In the genomic region with DNA sequence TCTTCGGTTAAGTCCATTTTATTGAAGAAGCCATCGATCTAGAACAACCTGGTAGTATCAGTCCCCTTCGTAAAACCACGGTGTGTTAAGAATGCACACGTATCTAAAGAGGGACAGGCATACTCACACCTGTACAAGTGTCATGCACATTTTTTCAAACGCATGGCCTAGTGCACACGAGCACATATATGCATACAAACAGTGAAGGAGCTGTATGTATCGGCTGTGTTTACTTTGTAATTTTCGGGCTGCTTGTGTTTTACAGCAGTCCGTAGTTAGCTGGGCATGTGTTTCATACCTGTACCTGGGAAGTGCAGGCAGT, we compare ENCODE assay signal across 8 mouse cellular contexts. TPM values are rescaled to one million over a fixed set of nuclear protein-coding genes. Genes with fewer than 3 reads are reported as not detected.
DNase-seq lines count a peak whose midpoint lies in the region; ATAC-seq and TF ChIP-seq lines count a peak whose summit lies in the region.

No protein-coding gene starts in this region.

- H3K9me3 ChIP-seq in embryonic facial prominence, embryonic 14.5 days (ENCODE audit: control insufficient read depth, low read length): no peaks in the 10 kb centered on the region
- H3K9me3 ChIP-seq in intestine, postnatal 0 days (ENCODE audit: control insufficient read depth): no peaks in the 10 kb centered on the region
- H3K9me3 ChIP-seq in neural tube, embryonic 14.5 days (ENCODE audit: control insufficient read depth, low read length): no peaks in the 10 kb centered on the region

- peak overlapping the region; percentile 12 for H3K4me3 ChIP-seq in liver, adult 2 months (ENCODE audit: insufficient read depth, low read depth, low read length)
- H3K4me3 ChIP-seq in embryonic facial prominence, embryonic 14.5 days (ENCODE audit: low read depth, low read length): peak overlapping the region; percentile 41
- peak overlapping the region; percentile 18 for H3K4me3 ChIP-seq in intestine, postnatal 0 days (ENCODE audit: low read depth, low read length)
- peak overlapping the region; percentile 39 for H3K4me3 ChIP-seq in neural tube, embryonic 14.5 days (ENCODE audit: low read depth, low read length)

- no peaks in the 10 kb centered on the region; the same call in 1 of the 2 replicates for H3K36me3 ChIP-seq in liver, adult 2 months (ENCODE audit: control insufficient read depth, insufficient read depth, low read length)
- H3K36me3 ChIP-seq in embryonic facial prominence, embryonic 14.5 days (ENCODE audit: control insufficient read depth, insufficient read depth, low read length): peaks cover 11% of the 10 kb centered on the region
- H3K36me3 ChIP-seq in intestine, postnatal 0 days (ENCODE audit: control insufficient read depth, insufficient read depth): peaks cover 11% of the 10 kb centered on the region; the same call in 1 of the 2 replicates
- peaks cover 6% of the 10 kb centered on the region for H3K36me3 ChIP-seq in neural tube, embryonic 14.5 days (ENCODE audit: control insufficient read depth, insufficient read depth, low read length)

- no peak for TF ChIP-seq POLR2A in liver, adult 2 months (IDR thresholded peaks at IDR 0.05; ENCODE audit: extremely low read depth, insufficient read depth, low read length)

- H3K27ac ChIP-seq in liver, adult 2 months (replicated peaks; ENCODE audit: insufficient read depth, low read depth, low read length): peak overlapping the region; percentile 61
- H3K27ac ChIP-seq in embryonic facial prominence, embryonic 14.5 days (replicated peaks; ENCODE audit: low read depth, low read length): peak overlapping the region; percentile 88
- peak overlapping the region; percentile 37 for H3K27ac ChIP-seq in intestine, postnatal 0 days (ENCODE audit: low read depth, low read length)
- peak overlapping the region; percentile 80 for H3K27ac ChIP-seq in neural tube, embryonic 14.5 days (ENCODE audit: low read depth, low read length)

- peak overlapping the region; percentile 63 for H3K4me2 ChIP-seq in embryonic facial prominence, embryonic 14.5 days (ENCODE audit: low read depth, low read length)
- H3K4me2 ChIP-seq in intestine, postnatal 0 days (replicated peaks; ENCODE audit: low read depth): peak overlapping the region; percentile 53
- peak overlapping the region; percentile 77 for H3K4me2 ChIP-seq in neural tube, embryonic 14.5 days (ENCODE audit: low read depth, low read length)

- TF ChIP-seq CTCF in liver, adult 2 months (IDR thresholded peaks at IDR 0.05; ENCODE audit: low read depth, low read length): no peak
- no peak for TF ChIP-seq CTCF in intestine, postnatal 0 days (IDR thresholded peaks at IDR 0.05; ENCODE audit: low read depth)

- 7% methylated on average over 10 of the region's 10 CpGs for WGBS in liver, adult 2 months
- WGBS in embryonic facial prominence, embryonic 14.5 days: 25% methylated on average over 10 of the region's 10 CpGs
- WGBS in intestine, postnatal 0 days: 14% methylated on average over 10 of the region's 10 CpGs
- 29% methylated on average over 10 of the region's 10 CpGs for WGBS in neural tube, embryonic 14.5 days

- H3K79me2 ChIP-seq in liver, adult 2 months (ENCODE audit: control insufficient read depth, insufficient read depth, low read length): no peaks in the 10 kb centered on the region

- no peaks in the 10 kb centered on the region for H3K27me3 ChIP-seq in liver, adult 2 months (ENCODE audit: control insufficient read depth, insufficient read depth, low read length)
- no peaks in the 10 kb centered on the region for H3K27me3 ChIP-seq in embryonic facial prominence, embryonic 14.5 days (replicated peaks; ENCODE audit: control insufficient read depth, insufficient read depth, low read length)
- no peaks in the 10 kb centered on the region for H3K27me3 ChIP-seq in intestine, postnatal 0 days (replicated peaks; ENCODE audit: control insufficient read depth, insufficient read depth, low read length)
- H3K27me3 ChIP-seq in neural tube, embryonic 14.5 days (ENCODE audit: control insufficient read depth, insufficient read depth, low read length): no peaks in the 10 kb centered on the region

- DNase-seq in liver, adult 2 months (ENCODE audit: extremely low read depth, low read depth, low spot score): no peak
- no peak for DNase-seq in liver
- no peak for DNase-seq in embryonic facial prominence, embryonic 14.5 days (ENCODE audit: low spot score)
- no peak for DNase-seq in embryo, embryonic 10.5 days (ENCODE audit: low spot score)
- no peak for DNase-seq in left cerebral cortex, adult 11 months (ENCODE audit: low spot score)
- DNase-seq in adrenal gland, postnatal 4 days (ENCODE audit: low spot score in 2 of 2): no peak

- H3K4me1 ChIP-seq in liver, adult 2 months (ENCODE audit: control insufficient read depth, insufficient read depth, low read length): peaks cover 13% of the 10 kb centered on the region
- H3K4me1 ChIP-seq in embryonic facial prominence, embryonic 14.5 days (ENCODE audit: control insufficient read depth, insufficient read depth, low read length): peaks cover 13% of the 10 kb centered on the region
- 0 out of 2 replicates have a peak, but pooled peaks cover 5% of the 10 kb centered on the region for H3K4me1 ChIP-seq in intestine, postnatal 0 days (replicated peaks; ENCODE audit: control insufficient read depth, insufficient read depth, low read length)
- H3K4me1 ChIP-seq in neural tube, embryonic 14.5 days (ENCODE audit: control insufficient read depth, insufficient read depth, low read length): peaks cover 8% of the 10 kb centered on the region; the same call in 1 of the 2 replicates

- peak overlapping the region; percentile 59 for H3K9ac ChIP-seq in liver, adult 2 months (ENCODE audit: low read depth, low read length)
- H3K9ac ChIP-seq in embryonic facial prominence, embryonic 14.5 days (ENCODE audit: low read depth, low read length): peak overlapping the region; percentile 56
- H3K9ac ChIP-seq in intestine, postnatal 0 days (ENCODE audit: low read depth, low read length): peak overlapping the region; percentile 2; the same call in 1 of the 2 replicates
- peak overlapping the region; percentile 51 for H3K9ac ChIP-seq in neural tube, embryonic 14.5 days (replicated peaks; ENCODE audit: low read depth, low read length)

- ATAC-seq in embryonic facial prominence, embryonic 14.5 days (ENCODE audit: low read depth): peak; percentile 3; the same call in 1 of the 2 replicates
- ATAC-seq in intestine, postnatal 0 days: peak; percentile 16
- peak; percentile 33; the same call in 1 of the 2 replicates for ATAC-seq in neural tube, embryonic 14.5 days (ENCODE audit: low read depth)

RNA-seq across cellular contexts. Expression of a gene that starts 25.5 kb away (rescaled TPM):
- total RNA-seq in liver, adult 2 months (2014; rRNA removed): 16.7 and 20.4 TPM in 2 replicates
- polyA plus RNA-seq in liver, adult 2 months (2012; rRNA removed): 17.2 and 18.3 TPM in 2 replicates
- polyA plus RNA-seq in embryonic facial prominence, embryonic 14.5 days (2014; fragmentation: Nextera tagmentation; extraction: Ambion mirVana): 50.1 and 54.1 TPM in 2 replicates
- polyA plus RNA-seq in intestine, postnatal 0 days (2015; fragmentation: Nextera tagmentation; extraction: Ambion mirVana): 15.6 and 16.2 TPM in 2 replicates
- polyA plus RNA-seq in neural tube, embryonic 14.5 days (2014; fragmentation: Nextera tagmentation; extraction: Ambion mirVana): 37.1 and 42.5 TPM in 2 replicates
- total RNA-seq in adrenal gland, postnatal 4 days (2021): 10 to 100 TPM; 46.1 to 50.4 TPM

RNA-seq across cellular contexts. Expression of a gene that starts 33.0 kb away (rescaled TPM):
- 5.8 and 7.9 TPM in 2 replicates for total RNA-seq in liver, adult 2 months (2014; rRNA removed)
- 14.8 and 17.2 TPM in 2 replicates for polyA plus RNA-seq in liver, adult 2 months (2012; rRNA removed)
- 131 and 137 TPM in 2 replicates for polyA plus RNA-seq in embryonic facial prominence, embryonic 14.5 days (2014; fragmentation: Nextera tagmentation; extraction: Ambion mirVana)
- polyA plus RNA-seq in intestine, postnatal 0 days (2015; fragmentation: Nextera tagmentation; extraction: Ambion mirVana): 49.8 and 50.2 TPM in 2 replicates
- polyA plus RNA-seq in neural tube, embryonic 14.5 days (2014; fragmentation: Nextera tagmentation; extraction: Ambion mirVana): 126 and 137 TPM in 2 replicates
- 100 to 1,000 TPM; 133 to 136 TPM for total RNA-seq in adrenal gland, postnatal 4 days (2021)

Comparison
In these comparisons a context has a peak if more than half of its experiments do, and no peak if none do; other contexts are left out.
1. H3K27ac ChIP-seq: peak in every context shown above with its lines; median percentile 88 in embryonic facial prominence, embryonic 14.5 days; 80 in neural tube, embryonic 14.5 days; 61 in liver, adult 2 months; 37 in intestine, postnatal 0 days.
2. H3K9ac ChIP-seq: peak in every context shown above with its lines; median percentile 59 in liver, adult 2 months; 56 in embryonic facial prominence, embryonic 14.5 days; 51 in neural tube, embryonic 14.5 days; 2 in intestine, postnatal 0 days.